Mouse (Mus musculus) G1E (cell line): ENCODE measurements around the gene Chadl.

Source experiments
- CTCF ChIP-seq: IDR thresholded peaks from 2 replicates; pipeline ENCODE4 v1.5.1; 2012; ENCODE audit warnings: low read depth, low read length, inconsistent platforms, mixed read lengths
- GATA1 ChIP-seq: IDR thresholded peaks from 2 replicates; pipeline ENCODE4 v1.6.1; 2012; ENCODE audit warnings: borderline replicate concordance, low read length, inconsistent platforms, mixed read lengths

- TF ChIP-seq GATA1 = no peak
- TF ChIP-seq CTCF = no peak
These were observed 5.4 kb upstream of the Chadl start for GRCm38 (mm10) chr15:81702306-81703093.
